Mouse (Mus musculus) ES-E14 (cell line): ENCODE measurements around the gene Cnot10.

Experiments
- CHD2 ChIP-seq: IDR thresholded peaks from 2 replicates; pipeline ENCODE4 v1.6.1; 2014; ENCODE audit warnings: mild to moderate bottlenecking, low read depth, low read length, inconsistent platforms
- ZNF384 ChIP-seq: IDR thresholded peaks from 2 replicates; pipeline ENCODE4 v1.6.1; 2012; ENCODE audit warnings: low read depth, low read length, inconsistent platforms

DNA sequence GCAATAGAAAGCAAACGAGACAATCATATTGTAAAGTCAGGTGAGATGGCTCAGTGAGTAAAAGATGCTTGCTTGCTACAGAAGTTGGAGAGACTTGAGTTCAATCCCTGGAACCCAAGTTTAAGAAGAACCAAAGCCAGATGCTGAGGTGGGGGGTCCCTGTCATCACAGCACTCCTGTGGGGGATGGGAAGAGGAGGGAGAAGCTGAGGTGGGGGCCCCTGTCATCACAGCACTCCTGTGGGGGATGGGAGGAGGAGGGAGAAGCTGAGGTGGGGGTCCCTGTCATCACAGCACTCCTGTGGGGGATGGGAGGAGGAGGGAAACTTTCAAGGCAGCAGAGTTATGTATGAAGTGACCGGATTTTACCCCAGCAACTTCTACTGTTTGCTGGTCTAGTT is 33.6 kb upstream of the Cnot10 start:
- no peak for TF ChIP-seq CHD2
- no peak for TF ChIP-seq ZNF384
